Mouse (Mus musculus): Measurements from ENCODE around the gene Pla2g5. TPM values are rescaled to one million over a fixed set of nuclear protein-coding genes. Genes with fewer than 3 reads are reported as not detected.

Pla2g5 gene
- total RNA-seq, 2 experiments from 2014 or later: 17.5 to 23.3 TPM

DNA sequence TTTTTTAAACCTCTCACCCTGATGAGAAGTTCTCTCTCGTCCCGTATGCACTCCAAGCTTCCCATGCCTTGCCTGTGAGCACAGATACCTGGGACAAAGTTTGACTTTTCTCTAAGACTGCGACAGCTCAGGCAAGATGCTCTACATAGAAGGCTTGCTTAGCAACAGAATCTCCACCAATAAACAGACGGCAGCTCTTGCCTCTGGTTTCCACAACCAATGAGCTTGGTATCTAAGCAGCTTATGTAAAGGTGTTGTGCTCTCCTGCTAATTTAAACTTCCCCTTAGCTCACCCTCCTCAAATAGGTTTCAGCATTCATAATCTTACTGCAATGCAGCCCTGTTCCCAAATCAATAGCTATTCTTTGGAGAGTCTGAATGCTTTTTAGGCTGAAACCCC lies 61.7 kb downstream of the Pla2g5 start:
- intact Hi-C loops (cut with DNase I): no loop called here
- DNase-seq: no peak

- intact Hi-C loops (cut with DNase I): no loop called here
- DNase-seq: peak; percentile 24 to 35
Measured at GRCm38 (mm10) chr4:138800134-138800744, 63.0 kb downstream of the Pla2g5 start.

- intact Hi-C loops (cut with DNase I): no loop called here
- peak in 1 of 2 experiments; percentile 15 for DNase-seq
Measured at GRCm38 (mm10) chr4:138797217-138797570, 66.1 kb downstream of the Pla2g5 start.

DNA sequence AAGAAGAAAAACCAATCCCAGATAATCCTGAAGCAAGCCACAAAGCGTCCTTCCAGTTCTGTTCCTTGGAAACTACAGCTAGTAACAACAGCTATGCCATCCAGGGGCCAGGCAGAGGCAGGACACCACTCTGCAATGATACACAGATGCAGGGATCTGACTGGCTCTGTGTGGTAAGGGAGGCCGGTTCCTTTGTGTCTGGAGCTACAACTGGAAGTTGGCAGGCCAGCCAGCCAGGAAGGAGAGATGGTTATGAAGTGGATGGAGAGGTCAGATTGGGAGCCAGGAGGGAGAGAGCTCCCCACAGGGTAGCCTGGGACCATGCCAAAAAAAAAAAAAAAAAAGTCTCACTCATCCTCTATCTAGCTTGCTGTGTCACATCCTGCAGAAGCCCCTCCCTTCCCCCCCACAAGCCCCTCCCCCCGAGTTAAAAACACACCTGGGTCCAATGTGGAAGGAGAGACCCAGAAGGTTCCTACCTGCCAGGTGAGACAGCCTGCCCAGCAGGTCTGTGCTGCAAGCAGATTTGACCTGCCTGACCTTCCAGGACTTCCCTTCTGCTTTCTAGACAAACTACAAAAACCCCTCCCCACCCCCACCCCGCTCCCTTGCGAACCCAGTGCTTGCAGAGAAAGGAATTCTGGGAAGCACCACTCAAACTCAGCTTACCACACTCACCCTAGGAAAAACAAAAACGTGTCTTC lies 66.6 kb downstream of the Pla2g5 start:
- DNase-seq: peak in 1 of 2 experiments; percentile 18
- intact Hi-C loops (cut with DNase I): no loop called here

- DNase-seq: no peak
- intact Hi-C loops (cut with DNase I): loop anchor here (5.0 kb wide), 1 partner anchor 58 kb away; no protein-coding TSS in a partner anchor
Measured at GRCm38 (mm10) chr4:138794344-138794743, 68.9 kb downstream of the Pla2g5 start.

GRCm38 (mm10) chr4:138793276-138793675 lies 70.0 kb downstream of the Pla2g5 start:
- peak; percentile 31 to 51 for DNase-seq
- intact Hi-C loops (cut with DNase I): loop anchor here (2.0 to 5.0 kb wide), 3 partner anchors 44 to 84 kb away; no protein-coding TSS in a partner anchor

DNA sequence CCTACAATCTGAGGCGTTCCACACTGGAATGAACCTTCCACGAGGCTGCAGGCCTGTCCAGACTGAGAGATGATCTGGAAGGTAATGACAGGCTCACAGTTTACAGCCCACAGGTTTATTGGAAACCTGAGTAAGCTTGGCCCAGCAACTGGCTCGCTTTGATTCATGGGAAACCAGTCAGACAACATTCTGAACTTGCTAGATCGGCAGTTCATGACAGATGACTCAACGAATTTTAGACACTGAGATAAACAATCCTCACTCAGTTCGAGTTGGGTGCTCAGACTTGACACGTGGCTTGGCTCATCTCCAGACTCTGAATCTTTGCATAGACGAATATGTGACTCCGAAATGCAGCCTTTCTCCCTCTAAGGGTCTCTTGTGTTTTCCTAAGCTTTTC lies 70.7 kb downstream of the Pla2g5 start:
- intact Hi-C loops (cut with DNase I): loop anchor here (2.0 to 5.0 kb wide), 3 partner anchors 44 to 84 kb away; no protein-coding TSS in a partner anchor
- no peak for DNase-seq

DNA sequence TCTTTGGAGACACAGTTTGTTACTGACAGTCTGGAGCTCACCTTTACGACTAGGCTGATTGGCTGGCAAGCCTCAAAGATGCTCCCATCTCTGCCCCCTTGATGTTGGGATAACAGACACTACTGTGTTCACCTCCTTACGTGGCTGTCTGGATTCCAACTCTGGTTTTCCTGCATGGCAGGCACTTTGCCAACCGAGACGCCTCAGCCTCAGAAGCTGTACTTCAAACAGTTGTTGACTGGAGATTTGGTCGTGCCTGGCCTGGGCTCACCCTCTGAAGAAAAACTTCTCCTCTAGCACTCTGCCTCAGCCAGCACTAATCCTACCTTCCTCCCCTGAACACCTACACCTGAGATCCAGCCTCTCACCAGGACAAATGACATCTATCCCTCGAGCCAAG lies 71.8 kb downstream of the Pla2g5 start:
- no peak for DNase-seq
- intact Hi-C loops (cut with DNase I): loop anchor here (5.0 kb wide), 1 partner anchor 61 kb away; no protein-coding TSS in a partner anchor

DNA sequence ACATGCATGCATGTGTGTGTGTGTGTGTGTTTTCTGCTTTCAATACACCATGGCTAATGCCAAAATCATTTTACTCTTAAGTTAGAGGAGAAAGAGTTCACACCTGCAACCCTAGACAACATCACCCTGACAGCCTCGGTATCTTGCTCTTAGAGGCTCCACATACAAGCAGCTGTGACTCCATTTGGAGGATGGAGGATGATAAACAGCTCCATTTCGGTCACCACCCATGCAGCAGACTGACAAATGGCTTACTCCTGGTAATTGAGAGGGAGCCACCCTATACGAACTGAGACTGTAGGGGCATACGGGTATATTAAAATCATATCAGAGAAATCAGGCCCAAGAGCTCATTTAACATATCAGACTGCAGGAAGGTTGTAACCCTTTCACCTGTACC lies 74.9 kb downstream of the Pla2g5 start:
- no peak for DNase-seq
- intact Hi-C loops (cut with DNase I): no loop called here

DNA sequence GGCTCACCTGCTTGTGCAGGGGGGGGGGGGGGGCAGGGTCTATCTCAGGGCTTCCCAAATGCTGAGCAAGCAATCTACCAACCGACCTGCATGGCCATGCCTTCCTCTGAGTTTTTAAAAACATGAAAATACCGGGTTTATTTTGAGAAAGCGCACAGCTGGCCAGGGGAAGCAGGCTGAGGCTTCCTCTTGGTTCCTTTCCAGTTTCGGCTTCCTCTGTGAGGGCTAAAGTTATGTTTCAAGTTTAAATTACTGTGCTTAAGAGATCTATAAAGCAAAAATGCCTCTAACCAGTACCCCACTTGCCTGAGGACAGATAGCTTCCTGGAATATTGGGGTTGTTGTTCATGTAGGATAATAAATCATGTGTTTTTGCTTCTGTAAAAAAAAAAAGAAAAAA lies 77.1 kb downstream of the Pla2g5 start:
- intact Hi-C loops (cut with DNase I): no loop called here
- DNase-seq: peak in 1 of 2 experiments; percentile 39

GRCm38 (mm10) chr4:138785721-138786120 lies 77.6 kb downstream of the Pla2g5 start:
- intact Hi-C loops (cut with DNase I): no loop called here
- DNase-seq: peak in 1 of 2 experiments; percentile 12

- no peak for DNase-seq
- intact Hi-C loops (cut with DNase I): no loop called here
Measured at GRCm38 (mm10) chr4:138782098-138782497, 81.2 kb downstream of the Pla2g5 start.

- intact Hi-C loops (cut with DNase I): no loop called here
- DNase-seq: no peak
Measured at GRCm38 (mm10) chr4:138780300-138780699, 83.0 kb downstream of the Pla2g5 start.

- intact Hi-C loops (cut with DNase I): no loop called here
- no peak for DNase-seq
Measured at GRCm38 (mm10) chr4:138777417-138778407, 85.6 kb downstream of the Pla2g5 start.

DNA sequence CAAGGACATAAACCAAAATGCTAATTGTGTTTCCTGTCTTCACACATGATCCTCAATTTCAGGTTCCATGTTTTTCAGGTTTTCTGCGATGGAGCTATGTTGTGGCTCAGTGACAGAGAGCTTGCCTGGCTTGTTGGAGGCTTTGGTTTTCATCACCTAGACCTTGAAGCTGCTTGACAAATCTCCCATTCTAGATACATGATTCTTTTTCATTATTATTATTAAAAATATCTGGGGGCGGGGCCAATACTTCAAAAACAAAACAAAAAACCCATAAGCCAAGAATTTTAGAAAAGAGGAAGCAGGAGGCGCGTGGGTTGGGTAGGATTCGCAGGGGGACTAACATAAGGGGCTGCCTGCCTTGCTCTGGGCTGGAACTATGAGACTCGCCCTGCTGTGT lies 87.8 kb downstream of the Pla2g5 start, which contains the start of gene Pla2g2d:
Gene Pla2g2d (plus strand): TSS at position 301 of the 400 bp plus-strand sequence.
- no peak for DNase-seq
- intact Hi-C loops (cut with DNase I): no loop called here

- no peak for DNase-seq
Measured at GRCm38 (mm10) chr4:138772386-138772785, 90.9 kb downstream of the Pla2g5 start.

DNA sequence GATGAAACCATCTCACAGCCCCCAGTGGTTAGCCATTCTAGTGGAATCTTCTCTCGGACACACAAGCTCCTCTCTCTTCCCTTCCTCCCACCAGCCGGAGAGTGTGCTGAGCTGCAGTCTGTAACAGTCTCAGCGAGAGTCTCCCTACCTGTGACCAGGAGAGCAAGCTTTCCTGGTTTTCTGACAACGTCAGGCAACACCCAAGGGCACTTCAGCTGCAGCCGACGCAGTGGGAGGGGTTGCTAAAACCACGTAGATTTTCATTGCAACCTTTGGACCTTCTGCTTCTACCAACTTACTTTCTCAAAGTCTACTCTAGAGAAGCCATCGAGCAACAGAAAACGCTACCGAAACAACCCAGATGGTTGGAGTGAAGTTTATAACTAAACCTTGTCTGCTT lies 91.3 kb downstream of the Pla2g5 start:
- DNase-seq: no peak
- intact Hi-C loops (cut with DNase I): no loop called here

More at GRCm38 (mm10) chr4:138772386-138772785, 90.9 kb downstream of the Pla2g5 start:
- intact Hi-C loops (cut with DNase I): no loop called here

DNA sequence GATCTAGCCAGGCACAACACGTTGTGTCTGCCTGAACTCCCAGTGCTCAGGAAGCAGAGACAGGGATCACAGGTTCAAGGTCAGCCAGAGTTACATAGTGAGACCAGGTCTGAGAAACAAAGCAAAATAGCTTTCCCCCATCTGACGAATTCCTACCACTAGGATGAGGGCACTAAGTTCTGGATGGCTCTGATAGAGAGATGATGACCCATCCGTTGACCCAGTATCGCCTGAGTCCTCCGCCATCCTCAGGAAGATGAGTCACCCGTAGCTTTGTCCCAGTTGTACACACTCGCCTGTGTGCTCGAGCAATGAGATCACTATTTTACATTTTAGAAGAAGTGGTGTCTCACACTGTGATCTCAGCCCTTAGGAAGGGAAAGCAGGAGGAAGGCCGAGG lies 101.0 kb downstream of the Pla2g5 start:
- intact Hi-C loops (cut with DNase I): no loop called here
- no peak for DNase-seq

DNA sequence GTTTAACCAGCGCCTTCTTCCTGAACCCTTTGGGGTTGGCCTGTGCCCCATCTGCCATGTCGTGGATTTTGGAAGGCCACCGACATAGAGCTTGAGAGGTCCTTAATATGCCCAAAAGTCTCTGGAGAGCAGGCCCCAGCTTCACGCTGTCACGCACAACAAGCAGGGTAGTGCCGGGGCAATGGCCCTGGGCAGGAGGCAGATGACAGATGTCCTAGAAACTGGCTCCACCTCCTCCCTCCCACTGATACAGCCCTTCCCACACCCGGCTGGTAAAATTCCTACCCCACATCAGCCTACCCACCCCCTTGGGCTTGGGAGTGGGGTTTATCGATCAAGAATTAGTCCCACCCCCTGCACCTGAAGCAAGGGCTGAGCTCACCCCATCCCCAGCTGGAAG lies 105.9 kb downstream of the Pla2g5 start, which contains the start of gene Pla2g2f:
Gene Pla2g2f (minus strand): TSS at position 211 of the 400 bp plus-strand sequence.
- DNase-seq: no peak
- intact Hi-C loops (cut with DNase I): no loop called here

GRCm38 (mm10) chr4:138755983-138756382 lies 107.3 kb downstream of the Pla2g5 start:
- intact Hi-C loops (cut with DNase I): no loop called here
- DNase-seq: no peak

- no peak for DNase-seq
- intact Hi-C loops (cut with DNase I): no loop called here
Measured at GRCm38 (mm10) chr4:138755439-138755838, 107.8 kb downstream of the Pla2g5 start.

All from heart, postnatal 10 days (tissue).